Mouse (Mus musculus) gastrocnemius, postnatal 25 days (tissue): ENCODE data around the gene Slc12a5. TPM values are rescaled to one million over a fixed set of nuclear protein-coding genes. Genes with fewer than 3 reads are reported as not detected.
A peak's percentile ranks its signal among the peaks of the same experiment; 100 is the strongest.

Experiments
- DNase-seq: peaks from one replicate; pipeline ENCODE4 v3.0.0; 2022
- long read RNA-seq, 2 experiments: library from polyadenylated mRNA; stranded (forward); transcript quantifications; one replicate each; pipeline ENCODE4 v2.0.0; 2021
- total RNA-seq, 2 experiments: library from RNA; stranded (reverse); gene quantifications; 1 replicate in 1 of 2; 2 replicates in 1 of 2; pipeline ENCODE4 v1.2.3; 2021

The Slc12a5 gene
- total RNA-seq, result under 1 TPM; 0.21 to 0.38 TPM
- long read RNA-seq, experiment 1, result 0 reads
- long read RNA-seq, experiment 2, partial matches to known transcripts, result 1 of 1 reads
- long read RNA-seq, experiment 2, other reads (novel, unspliced or antisense), result 0 of 1 reads

GRCm38 (mm10) chr2:164960716-164961441 lies at the start of gene Slc12a5:
Gene Slc12a5 (plus strand): TSS chr2:164960802.
- no peak for DNase-seq

GRCm38 (mm10) chr2:164911086-164912048 lies 49.2 kb upstream of the Slc12a5 start, which contains the start of gene Zfp335:
Gene Zfp335 (minus strand): TSS chr2:164911757.
- peak; percentile 94 for DNase-seq

DNA sequence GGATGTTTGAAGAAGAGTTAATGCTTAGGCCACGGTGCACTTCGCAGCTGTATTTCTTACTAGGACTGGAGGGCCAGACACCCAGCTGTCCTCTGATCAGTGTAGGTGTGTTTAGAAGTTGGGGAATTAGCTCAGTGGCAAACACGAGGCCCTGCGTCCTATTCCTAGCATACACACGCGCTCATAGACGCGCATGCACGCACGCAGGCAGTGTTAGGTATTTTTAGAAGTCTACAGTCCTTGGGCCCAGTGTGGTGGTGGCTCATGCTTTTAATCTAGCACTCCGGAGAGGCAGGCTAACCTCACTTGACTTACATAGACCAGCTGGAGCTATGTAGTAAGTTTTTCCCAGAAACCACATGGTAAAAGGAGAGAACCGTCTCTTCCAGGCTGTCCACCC lies 48.5 kb upstream of the Slc12a5 start:
- peak; percentile 57 for DNase-seq

GRCm38 (mm10) chr2:164912749-164913427 lies 47.7 kb upstream of the Slc12a5 start:
- DNase-seq, result no peak

DNA sequence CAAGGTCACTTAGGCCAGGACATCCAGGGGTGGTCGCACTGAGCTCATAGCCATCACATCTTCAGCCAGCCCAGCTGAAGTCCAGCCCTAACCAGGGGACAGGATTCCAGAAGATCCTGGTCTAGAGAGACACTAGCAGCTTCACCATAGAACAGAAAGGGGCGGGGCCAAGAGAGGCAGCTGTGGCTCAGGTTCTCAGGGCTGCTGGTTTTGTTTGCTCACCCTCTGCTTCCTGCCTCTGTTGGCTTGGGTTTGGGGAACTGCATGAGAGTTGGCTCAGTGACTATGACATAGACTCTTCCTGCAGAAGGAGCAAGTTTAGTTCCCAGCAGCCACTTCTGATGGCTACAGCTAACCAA lies 47.2 kb upstream of the Slc12a5 start:
- DNase-seq, result peak; percentile 50

DNA sequence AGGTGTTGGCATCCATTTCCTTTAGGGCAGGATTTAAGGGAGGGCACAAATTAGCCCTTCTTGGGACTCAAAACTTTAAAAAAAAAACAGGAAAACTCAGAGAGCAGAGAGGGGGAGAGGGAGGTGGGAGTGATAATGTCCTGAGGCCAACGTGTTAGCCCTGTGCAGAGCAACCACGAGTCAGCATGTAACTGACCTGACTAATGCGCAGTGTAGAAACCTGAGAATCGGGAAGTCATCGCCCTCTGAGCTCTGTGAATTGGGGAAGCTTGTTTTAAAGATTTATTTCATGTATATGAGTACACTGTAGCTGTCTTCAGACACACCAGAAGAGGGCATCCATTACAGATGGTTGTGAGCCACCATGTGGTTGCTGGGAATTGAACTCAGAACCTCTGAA lies 43.8 kb upstream of the Slc12a5 start:
- no peak for DNase-seq

DNA sequence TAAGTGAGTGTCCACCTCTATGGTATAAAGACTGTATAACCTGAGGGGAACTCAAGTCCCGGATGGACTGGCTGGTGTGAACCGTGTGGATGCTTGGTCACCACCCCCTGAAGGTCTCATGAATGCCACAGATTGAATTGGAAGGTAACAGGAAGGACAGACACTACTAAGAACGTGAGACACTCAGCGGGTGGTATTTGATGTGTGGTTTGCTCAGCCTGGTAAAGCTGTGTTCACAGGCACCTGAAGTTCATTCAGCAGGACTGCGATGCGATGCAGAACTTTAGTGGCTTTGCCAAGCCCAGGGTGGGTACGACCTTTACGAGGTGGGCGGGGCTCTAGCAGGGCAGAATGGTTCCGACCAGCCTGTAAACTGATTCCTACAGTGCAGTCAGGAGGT lies 43.2 kb upstream of the Slc12a5 start:
- DNase-seq, result no peak

GRCm38 (mm10) chr2:164918325-164918724 lies 42.3 kb upstream of the Slc12a5 start:
- DNase-seq, result no peak

DNA sequence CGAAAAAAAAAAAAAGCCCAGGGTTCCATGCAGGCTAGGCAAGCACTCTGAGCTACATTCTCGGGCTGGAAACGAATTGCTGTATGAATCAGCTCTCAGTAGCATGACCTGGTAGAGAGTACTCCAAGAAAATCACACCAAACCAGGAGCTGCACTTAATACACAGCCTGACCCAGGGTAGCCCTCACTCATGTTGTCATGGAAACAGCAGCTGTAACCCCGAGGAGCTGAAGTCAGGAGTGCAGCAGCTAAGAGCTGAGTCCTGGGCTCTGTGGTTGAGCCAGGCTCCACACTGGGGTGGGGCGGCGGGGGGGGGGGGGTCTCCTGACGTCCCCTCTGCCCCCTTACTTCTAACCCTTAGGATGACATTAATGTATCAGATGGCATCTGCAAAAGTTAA lies 38.6 kb upstream of the Slc12a5 start:
- no peak for DNase-seq

GRCm38 (mm10) chr2:164923291-164923690 lies 37.3 kb upstream of the Slc12a5 start:
- DNase-seq, result no peak

GRCm38 (mm10) chr2:164924100-164924857 lies 36.3 kb upstream of the Slc12a5 start:
- peak; percentile 77 for DNase-seq

GRCm38 (mm10) chr2:164930706-164931581 lies 29.7 kb upstream of the Slc12a5 start:
- no peak for DNase-seq

- DNase-seq, result no peak
Measured at GRCm38 (mm10) chr2:164933534-164933933, 27.1 kb upstream of the Slc12a5 start.

- no peak for DNase-seq
Measured at GRCm38 (mm10) chr2:164935991-164936390, 24.6 kb upstream of the Slc12a5 start.

DNA sequence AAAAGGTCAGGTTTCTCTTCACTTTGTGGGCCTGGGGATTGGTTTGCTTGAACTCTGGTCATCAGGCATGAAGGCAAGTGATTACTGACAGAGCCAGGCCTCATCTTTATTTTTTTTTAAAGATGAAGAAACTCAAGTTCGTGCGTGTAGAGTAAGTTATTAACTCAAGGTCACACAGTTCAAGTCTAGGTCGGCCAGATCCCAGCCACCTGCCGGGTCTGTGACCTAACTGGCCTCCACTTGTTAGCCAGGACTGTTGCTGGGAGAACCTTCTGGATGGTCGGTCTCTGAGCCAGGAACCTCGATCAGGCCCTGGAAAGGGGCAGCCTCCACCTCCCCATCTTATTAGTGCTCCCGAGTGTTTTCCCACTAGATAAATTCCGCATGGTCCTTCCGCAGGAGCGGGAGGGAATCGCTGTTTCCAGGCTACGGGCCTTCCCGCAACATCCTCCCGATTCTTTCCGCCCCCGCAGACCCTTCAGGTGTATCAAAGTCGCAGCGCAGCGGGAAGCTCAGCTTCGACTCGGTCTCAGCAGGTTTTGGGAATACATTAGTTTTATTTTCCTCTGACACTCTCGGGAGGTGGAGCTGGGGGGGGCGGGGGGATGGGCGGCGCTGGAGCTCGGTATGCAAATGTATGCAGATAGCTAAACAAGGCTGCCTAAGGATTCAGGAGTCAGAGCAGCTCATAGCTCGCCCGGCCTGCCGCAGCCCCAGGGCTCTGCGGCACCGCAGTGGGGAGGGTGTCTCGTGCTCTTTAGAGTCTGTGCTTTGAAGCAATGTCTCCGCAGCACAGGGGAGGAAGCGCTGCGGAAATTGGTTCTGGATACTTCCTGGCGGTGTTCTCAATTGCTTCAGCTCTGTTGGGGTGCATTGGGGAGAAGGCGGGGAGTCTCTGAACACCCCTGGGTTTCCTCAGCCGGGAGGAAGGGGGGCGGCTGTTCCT lies 22.2 kb upstream of the Slc12a5 start:
- DNase-seq, result peak; percentile 22

DNA sequence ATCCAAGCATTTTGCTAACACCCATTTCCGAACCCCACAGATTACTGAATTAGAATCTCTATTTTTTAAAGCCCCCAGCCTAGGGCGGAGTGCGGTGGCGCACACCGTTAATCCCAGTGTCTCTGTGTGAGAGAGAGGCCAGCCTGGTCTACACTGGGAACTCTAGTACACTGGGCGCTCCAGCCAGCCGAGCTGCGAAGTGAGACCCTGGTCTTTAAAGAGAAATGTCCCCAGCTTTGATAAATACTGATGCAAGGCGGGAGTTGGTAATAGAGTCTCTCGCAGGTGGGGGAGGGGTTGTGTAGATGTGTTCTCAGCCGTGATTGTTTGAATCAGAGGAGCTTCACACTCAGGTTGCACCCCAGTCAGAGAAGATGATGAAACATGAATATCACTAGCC lies 21.5 kb upstream of the Slc12a5 start:
- no peak for DNase-seq

DNA sequence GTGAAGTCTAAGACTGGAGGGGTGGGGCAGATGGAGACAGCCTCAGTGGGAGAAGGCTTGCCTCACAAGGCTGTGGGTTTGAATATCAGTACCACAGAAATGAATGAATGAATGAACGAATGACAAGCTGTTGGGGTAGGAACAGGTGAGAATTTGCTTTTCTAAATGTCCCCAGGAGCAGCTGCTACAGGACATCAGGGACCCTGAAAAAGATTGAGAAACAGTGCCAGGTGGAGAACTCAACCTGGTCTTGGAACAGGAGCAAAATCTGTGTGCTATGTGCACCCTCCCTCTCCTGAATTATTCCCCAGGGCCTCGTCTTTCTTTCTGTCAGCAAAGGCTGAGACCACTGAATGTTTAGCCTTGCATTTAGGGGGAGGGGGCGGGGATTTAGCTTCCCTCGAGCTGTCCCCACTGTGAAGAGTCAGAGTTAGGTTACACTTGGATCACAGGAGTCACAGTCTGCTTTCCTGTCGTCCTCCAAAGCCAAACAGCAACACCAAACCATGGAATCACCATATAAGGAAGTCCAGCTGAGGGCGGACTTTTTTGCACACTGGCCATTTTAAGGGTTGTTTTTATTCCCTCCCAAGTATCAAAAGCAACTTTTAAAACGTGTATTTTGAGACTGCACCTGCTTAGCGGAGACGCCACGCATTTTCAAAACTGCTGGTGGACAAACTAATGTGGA lies 20.3 kb upstream of the Slc12a5 start, which contains the start of gene Mmp9:
Gene Mmp9, plus strand, starts transcription at position 641 of the 691 bp plus-strand sequence.
- no peak for DNase-seq

DNA sequence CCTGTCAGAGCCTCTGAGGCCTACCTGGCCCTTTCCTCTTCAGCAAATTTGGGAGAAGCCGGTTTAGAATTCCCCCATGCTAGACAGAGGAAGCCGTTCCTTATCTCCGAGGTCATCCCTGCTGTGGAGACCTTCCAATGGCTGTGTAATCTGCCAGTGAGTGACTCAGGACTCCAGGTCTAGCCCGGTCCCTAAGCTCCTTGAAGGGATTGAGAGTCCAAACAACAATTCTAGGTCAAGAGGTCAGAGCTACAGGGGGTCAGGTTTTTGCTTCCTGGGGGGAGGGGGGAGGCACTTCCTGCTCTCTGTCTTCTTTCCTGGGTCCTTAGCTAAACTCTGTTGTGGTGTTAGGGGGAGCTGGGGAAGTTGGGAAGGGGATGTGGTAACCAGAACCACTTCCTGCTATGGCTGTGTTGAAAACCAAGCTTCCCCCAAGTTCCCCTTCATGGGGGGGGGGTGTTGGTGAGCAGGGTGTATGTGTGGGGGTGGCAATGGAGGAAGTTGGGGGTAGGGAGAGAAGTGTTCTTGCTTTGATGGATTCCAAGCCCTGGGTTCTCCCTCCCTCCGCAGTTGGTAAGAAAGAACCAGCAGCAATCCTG lies 17.8 kb upstream of the Slc12a5 start:
- peak; percentile 40 for DNase-seq
